Mouse (Mus musculus) left cerebral cortex, adult 2 months (tissue): ENCODE measurements at regions not wholly inside any gene's neighbourhood (a gene's known extent, or its start where the extent isn't known, plus 50 kb on each side); places are given as distances from the start of the nearest gene placed in this dataset.
"Not testable (repeated sequence)": the region's sequence is repeated elsewhere in the genome, so short reads cannot be mapped to it uniquely, and the experiment has no call there.

Experiments used
- DNase-seq, 2 experiments: peaks; one replicate each; pipeline ENCODE4 v3.0.0; 2021 to 2022; ENCODE audit warnings: low spot score in 2 of 2, mixed read lengths in 1 of 2; ENCODE audit errors: extremely low spot score in 1 of 2
- H3K27ac ChIP-seq: fragments of 200-600 bp; 2 replicates; pipeline ENCODE4 v1.8.1; 2022
- H3K4me3 ChIP-seq: fragments of 200-600 bp; 2 replicates; pipeline ENCODE4 v1.8.1; 2022
- CTCF ChIP-seq: fragments of 200-600 bp; IDR thresholded peaks from 2 replicates; pipeline ENCODE4 v1.8.1; 2022; ENCODE audit warnings: antibody characterized with exemption, mild to moderate bottlenecking, moderate library complexity
- intact Hi-C: fragments of 180-260 bp; cut with DNase I; formaldehyde crosslinking; loops from one replicate; pipeline ENCODE4 v1.15.1; 2025

GRCm38 (mm10) chr5:91861440-91862187 lies 101.3 kb downstream of the Rchy1 start:
- DNase-seq = no peak

DNA sequence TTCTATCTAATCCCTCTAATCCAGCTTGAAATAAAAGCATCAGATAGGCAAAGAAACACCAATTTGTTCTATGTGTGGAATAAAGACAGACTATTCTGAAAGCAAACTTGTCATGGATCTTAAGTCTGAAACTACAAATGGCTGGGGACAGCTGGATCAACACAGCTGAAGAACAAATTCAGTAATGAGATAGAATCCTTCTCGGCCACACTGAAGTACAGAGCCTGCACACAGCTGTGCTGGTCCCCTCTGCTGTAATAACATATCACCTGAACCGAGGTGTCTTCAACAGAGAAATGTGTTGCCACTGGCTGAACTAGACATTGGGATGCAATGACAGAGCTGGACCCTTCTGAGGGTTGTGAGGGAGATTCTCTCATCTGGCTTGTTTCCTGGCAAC lies 102.4 kb downstream of the Rchy1 start:
- DNase-seq = no peak
- intact Hi-C loops = loop anchor here (2.0 to 5.0 kb wide), 3 partner anchors 344 to 908 kb away; partner anchors contain the start of gene Parm1
- no peak for TF ChIP-seq CTCF
- Histone ChIP-seq H3K4me3 (no peak overlapping the region), H3K27ac (no peak overlapping the region)

More at GRCm38 (mm10) chr5:91861440-91862187, 101.3 kb downstream of the Rchy1 start:
- no peak overlapping the region for H3K27ac ChIP-seq
- TF ChIP-seq CTCF = peak; percentile 57
- no peak overlapping the region for H3K4me3 ChIP-seq
- intact Hi-C loops = loop anchor here (2.0 to 5.0 kb wide), 3 partner anchors 345 to 909 kb away; partner anchors contain the start of gene Parm1

GRCm38 (mm10) chr5:91852330-91852729 lies 110.5 kb downstream of the Rchy1 start:
- intact Hi-C loops = no loop called here
- Histone ChIP-seq H3K4me3 (no peak overlapping the region), H3K27ac (no peak overlapping the region)
- no peak for DNase-seq
- no peak for TF ChIP-seq CTCF

DNA sequence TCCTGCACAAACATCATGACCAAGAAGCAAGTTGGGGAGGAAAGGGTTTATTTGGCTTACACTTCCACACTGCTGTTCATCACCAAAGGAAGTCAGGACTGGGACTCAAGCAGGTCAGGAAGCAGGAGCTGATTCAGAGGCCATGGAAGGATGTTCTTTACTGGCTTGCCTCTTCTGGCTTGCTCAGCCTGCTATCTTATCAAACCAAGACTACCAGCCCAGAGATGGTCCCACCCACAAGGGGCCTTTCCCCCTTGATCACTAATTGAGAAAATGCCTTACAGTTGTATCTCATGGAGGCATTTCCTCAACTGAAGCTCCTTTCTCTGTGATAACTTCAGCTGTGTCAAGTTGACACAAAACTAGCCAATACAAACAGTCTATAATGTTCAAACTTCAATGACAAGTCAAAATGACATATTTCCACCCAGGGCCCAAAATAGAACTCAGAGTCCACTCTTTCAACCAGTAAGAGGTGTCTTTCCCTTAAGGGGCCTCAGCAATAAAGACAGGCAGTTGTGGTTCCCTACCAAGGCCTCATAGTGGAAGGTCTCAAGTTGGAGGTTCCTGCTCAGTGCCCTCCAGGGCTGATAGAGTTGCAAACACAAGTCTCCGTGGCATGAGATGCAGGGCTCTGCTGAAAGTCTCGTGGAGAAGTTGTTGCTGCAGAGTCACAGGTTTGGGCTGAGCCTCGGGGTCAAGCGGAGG lies 111.9 kb downstream of the Rchy1 start:
- DNase-seq, intact Hi-C loops, H3K27ac ChIP-seq, H3K4me3 ChIP-seq: not testable (repeated sequence)

GRCm38 (mm10) chr5:91850440-91850839 lies 112.4 kb downstream of the Rchy1 start:
- no peak overlapping the region for H3K4me3 ChIP-seq
- TF ChIP-seq CTCF = no peak
- DNase-seq = no peak
- intact Hi-C loops = no loop called here
- no peak overlapping the region for H3K27ac ChIP-seq

DNA sequence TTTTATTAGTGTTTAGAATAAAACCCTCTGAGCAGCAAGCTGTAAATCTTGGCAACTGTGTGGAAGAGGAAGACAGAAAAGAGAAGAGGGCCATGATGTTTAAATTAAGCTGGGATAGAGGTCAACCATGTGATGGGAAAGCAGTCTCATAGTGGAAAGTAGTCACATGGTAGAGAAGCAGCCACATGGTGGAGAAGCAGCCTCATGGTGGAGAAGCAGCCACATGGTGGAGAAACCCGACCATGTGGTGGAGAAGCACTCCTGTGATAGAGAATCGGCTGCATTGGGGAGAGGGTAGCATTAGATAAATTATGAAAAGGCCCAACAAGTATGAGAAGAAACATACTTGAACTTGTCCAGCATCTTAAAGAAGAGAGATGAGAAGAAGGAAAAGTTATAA lies 113.3 kb downstream of the Rchy1 start:
- no peak for TF ChIP-seq CTCF
- intact Hi-C loops = no loop called here
- Histone ChIP-seq H3K27ac (no peak overlapping the region), H3K4me3 (no peak overlapping the region)
- DNase-seq = no peak

DNA sequence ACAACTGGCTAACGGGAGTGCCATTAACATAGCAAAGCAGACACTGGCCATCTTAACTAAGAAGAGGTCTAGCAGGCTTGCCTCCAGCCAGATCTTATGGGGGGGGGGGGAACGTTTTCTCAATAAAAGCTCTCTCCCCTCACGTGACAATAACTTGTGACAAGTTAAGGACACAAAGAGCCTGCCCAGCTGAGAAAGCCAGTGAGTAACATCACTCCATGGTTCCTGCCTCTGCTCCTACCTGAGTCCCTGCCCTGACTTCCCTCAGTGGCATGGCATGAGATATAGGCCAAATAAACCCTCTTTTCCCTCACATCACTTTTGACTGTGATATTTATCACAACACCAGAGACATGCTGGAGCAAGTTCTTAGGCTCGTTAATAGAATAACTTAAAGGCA lies 113.8 kb downstream of the Rchy1 start:
- no peak for TF ChIP-seq CTCF
- no peak for DNase-seq
- Histone ChIP-seq H3K27ac (no peak overlapping the region), H3K4me3 (no peak overlapping the region)
- intact Hi-C loops = no loop called here

DNA sequence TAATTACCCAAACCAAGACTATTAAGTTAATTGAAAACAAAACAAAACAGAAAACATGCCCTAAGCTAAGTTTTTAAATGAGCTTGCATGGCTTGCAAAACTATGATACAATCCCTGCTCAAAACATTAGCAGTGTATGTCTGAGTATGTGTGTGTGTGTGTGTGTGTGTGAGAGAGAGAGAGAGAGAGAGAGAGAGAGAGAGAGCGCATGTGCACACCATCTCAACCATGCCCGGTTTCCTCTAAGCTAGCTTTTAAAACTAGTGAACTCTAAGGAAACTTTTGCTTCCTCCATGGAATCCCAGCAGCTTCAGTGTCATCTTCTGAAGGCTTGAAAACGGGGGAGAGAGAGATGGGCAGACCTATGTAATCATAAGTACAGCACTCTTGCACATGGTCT lies 114.3 kb downstream of the Rchy1 start:
- intact Hi-C loops = no loop called here
- no peak overlapping the region for H3K4me3 ChIP-seq
- TF ChIP-seq CTCF = no peak
- no peak overlapping the region for H3K27ac ChIP-seq
- DNase-seq = no peak

GRCm38 (mm10) chr5:91843044-91843443 lies 119.8 kb downstream of the Rchy1 start:
- no peak for TF ChIP-seq CTCF
- DNase-seq = no peak
- Histone ChIP-seq H3K4me3 (no peak overlapping the region), H3K27ac (peak overlapping the region; percentile 15)
- intact Hi-C loops = loop anchor here (5.0 kb wide), 1 partner anchor 191 kb away; no protein-coding TSS in a partner anchor

- DNase-seq = no peak
- TF ChIP-seq CTCF = no peak
- no peak overlapping the region for H3K4me3 ChIP-seq
- intact Hi-C loops = loop anchor here (5.0 kb wide), 1 partner anchor 189 kb away; no protein-coding TSS in a partner anchor
- H3K27ac ChIP-seq = no peak overlapping the region
Measured at GRCm38 (mm10) chr5:91841066-91841465, 121.8 kb downstream of the Rchy1 start.

- no peak for DNase-seq
- Histone ChIP-seq H3K4me3 (no peak overlapping the region), H3K27ac (no peak overlapping the region)
- no peak for TF ChIP-seq CTCF
- intact Hi-C loops = no loop called here
Measured at GRCm38 (mm10) chr5:91828481-91828880, 134.4 kb downstream of the Rchy1 start.

GRCm38 (mm10) chr5:91826636-91827035 lies 136.2 kb downstream of the Rchy1 start:
- DNase-seq = no peak
- TF ChIP-seq CTCF = no peak
- H3K4me3 ChIP-seq = no peak overlapping the region
- intact Hi-C loops = no loop called here
- H3K27ac ChIP-seq = peak overlapping the region; percentile 45; the same call in 1 of the 2 replicates
